Mouse (Mus musculus): Measurements from ENCODE around the gene 3830406C13Rik.

The 3830406C13Rik gene

GRCm38 (mm10) chr14:12342458-12343131 lies 58.6 kb downstream of the 3830406C13Rik start:
- DNase-seq (ENCODE audit: low read depth) = no peak

GRCm38 (mm10) chr14:12343451-12343941 lies 59.5 kb downstream of the 3830406C13Rik start:
- DNase-seq (ENCODE audit: low read depth) = no peak

DNA sequence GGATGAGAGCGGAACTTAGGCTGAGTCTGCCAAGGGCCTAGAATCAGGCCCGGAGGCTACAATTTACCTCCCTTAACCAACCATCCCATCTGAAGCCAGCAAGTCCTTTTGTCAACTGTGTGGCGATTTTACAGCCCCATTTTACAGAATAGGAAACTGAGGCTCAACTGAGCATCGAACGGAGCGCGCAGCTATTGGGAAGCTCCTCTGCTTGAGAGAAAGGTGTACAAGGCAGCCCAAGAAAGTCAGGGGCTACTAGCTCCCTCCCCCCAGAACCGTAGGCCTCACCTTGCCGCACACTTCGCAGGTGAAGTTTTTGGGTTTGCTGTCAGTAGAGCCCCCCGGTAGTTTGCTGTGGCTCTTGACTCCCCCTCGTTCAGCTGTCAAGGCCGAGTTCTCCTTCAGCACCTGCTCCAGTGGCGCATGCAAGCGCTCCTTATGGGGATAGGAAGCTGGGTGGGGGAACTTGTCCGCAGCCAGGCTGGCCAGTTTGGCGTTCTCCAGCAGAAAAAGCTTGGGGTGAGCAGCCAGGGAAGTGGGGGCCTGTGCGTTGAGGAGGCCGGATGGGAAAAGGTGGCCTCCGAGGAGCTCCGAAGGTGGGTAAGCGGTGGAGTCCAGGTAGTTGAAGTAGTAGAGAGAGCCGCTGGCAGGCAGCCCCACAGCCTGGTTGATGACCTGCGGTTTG lies 60.2 kb downstream of the 3830406C13Rik start:
- DNase-seq (ENCODE audit: low read depth) = no peak

DNA sequence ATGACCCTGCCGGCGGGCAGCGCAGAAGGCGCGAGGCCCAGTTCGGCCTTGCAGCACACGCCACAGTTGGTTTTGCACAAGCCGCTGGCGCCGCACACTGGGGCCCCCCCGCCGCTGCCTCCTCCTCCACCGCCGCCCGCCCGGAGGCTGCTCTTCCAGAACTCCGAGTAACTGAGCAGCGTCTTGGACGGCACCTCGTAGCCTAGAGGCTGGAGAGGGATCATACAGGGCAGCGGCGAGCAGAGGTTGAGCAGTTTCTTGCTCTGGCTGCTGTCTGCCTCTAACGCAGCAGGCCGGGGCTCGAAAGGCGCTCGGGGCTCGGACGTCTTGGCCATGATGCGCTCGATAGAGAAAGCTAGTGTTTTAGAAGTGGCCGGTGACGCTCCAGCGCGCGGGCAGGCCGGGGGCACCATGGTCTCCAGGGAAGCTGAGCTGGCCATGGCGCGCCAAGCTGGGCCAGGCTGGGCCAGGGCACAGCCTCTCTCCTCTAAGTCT lies 60.8 kb downstream of the 3830406C13Rik start:
- DNase-seq (ENCODE audit: low read depth) = no peak

DNA sequence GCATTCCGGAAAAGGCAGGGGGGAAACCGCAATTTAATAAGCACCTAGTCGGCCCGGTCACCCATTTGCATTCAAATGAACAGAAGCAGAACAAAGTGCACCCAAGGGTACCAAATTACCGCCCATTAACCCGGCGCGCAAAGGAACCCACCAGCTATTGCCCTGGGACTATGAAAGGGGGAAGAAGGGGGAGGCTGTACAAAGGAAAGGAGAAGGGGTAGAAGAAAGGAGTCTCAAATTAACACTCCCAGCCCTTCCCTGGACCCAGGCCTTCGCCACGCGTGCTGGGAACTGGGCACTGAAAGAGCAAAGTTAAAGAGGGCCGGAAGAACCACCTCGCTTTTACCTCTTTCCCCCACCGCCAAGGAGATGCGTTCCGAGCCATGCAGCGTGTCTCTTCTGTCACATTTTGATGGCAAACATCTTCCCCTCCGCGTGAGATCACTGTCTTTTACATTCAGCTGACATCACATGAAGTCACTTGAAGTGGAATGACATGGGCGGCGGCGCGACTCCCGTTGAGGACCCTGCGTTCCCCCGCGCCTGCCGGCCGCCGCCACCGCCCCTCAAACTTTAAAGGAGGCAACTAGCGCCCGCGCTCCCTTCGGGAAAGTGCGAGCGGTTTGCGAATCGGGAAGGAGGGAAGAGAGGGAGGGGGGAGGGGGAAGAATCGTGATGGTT lies 61.4 kb downstream of the 3830406C13Rik start:
- DNase-seq (ENCODE audit: low read depth) = no peak

DNA sequence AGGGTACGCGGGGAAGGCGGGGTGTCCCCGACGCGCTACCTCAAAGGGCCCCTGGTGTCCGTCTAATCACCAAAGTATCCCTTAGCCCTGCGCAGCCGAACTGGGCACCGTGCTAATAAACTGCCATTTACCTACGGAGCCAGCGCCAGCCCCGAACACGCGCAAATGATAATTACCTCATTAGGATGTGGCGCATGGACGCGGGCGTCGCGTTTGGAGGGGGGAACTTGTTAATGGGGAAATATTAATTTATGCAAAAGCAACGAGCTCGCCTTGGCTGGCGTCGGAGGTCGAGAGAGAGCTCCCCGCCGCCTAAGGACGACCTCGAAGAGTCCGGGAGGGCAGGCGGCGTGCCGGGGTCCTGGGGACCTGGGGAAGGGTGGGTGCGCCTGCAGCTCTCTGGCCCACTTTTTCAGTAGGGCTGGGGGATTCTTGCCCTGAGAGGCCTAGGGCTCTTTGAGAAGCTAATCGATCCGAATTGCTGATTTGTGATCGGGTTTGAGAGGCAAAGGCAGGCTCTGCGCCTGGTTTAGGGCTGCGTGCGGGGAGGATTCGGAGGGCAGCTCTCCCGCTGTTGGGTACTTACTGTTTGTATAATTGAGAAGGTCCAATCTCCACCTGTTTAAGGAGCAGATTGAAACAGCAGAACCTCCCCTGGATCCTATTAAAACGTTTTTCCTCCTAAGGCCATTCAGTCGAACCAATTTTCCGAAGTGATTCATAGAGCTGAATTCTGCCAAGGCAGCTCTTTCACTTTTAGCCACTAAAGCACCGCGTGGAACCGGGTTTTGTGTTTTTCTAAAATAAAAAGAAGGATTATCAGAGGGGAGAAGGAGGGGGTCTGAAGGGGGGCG lies 62.3 kb downstream of the 3830406C13Rik start:
- DNase-seq (ENCODE audit: low read depth) = no peak

GRCm38 (mm10) chr14:12346865-12347600 lies 63.1 kb downstream of the 3830406C13Rik start:
- DNase-seq (ENCODE audit: low read depth) = no peak

- no peak for DNase-seq (ENCODE audit: low read depth)
Observed at GRCm38 (mm10) chr14:12348089-12348488, 64.1 kb downstream of the 3830406C13Rik start, which contains the start of gene Fezf2. Fezf2 (minus strand) TSS chr14:12348189.

DNA sequence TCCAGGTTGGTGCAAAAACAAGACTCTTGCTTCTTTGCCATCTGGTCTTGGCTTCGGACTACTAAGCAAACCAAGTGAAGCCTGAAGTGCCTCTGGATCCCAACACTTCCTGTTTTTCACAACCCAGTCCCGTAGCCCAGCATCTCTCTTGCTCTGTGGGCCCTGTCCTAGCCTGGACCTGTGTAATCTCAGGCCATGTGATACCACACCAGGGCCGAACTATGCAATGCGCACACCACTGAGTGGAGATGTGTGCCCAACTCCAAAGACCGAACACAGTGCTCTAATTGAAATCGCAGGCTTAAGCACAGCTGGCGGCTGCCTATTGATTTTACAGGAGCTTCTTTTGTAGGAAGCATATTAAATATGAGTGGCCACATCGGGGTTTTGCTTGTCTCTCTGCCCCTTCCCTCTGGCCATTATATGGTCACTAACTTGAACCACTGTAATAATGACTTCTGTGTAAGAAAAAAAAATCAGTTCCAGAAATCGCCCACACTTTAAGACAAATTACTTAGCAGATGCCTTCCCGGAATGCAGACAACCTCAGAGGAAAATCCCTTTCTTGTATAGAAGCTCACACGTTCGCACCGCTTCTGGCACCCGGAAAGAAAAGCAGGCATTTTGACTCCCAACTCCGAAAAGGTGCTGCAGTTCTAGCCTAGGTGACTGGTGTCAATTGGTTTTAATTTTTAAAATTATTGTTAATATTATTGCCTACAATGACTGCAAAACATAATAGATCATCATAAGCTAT lies 65.5 kb downstream of the 3830406C13Rik start:
- no peak for DNase-seq (ENCODE audit: low read depth)

DNA sequence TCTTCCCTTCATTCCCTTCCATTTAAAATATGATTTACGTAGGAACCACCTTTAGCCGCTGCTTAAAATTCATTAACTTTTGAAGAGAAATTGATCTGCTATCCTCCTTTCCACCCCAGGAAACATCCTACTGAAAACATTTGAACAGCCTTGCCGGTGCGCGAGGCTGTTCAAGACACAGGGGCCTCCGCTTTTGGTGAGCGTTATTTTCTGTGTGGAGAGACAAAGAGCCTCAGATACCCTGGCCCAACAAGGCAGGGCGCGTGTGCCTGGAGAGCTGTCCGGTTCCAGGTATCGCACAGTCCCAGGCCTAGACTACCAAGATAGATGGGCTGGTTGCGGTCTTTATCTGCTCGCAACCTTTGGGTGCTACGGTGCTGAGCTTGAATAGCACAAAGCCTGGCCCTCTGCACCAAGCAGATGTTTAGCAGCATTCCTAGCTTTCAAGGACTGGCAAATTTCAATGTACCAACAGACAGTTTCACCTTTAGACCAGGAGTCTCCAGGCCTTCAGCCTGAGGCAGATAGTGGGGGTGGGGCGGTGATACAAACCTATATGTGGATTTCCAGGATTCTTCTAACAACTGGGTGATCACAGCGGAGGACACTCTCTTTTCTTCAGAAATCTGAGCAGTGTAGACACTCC lies 66.4 kb downstream of the 3830406C13Rik start:
- no peak for DNase-seq (ENCODE audit: low read depth)

Measured in fibroblast of lung, adult 2 months (primary cell).